Mouse (Mus musculus) heart, postnatal 0 days (tissue): ENCODE results near the gene Catsper1. TPM values are rescaled to one million over a fixed set of nuclear protein-coding genes. Genes with fewer than 3 reads are reported as not detected.

Experiments used
- ATAC-seq: fragments of 200-750 bp; cut with Nextera tagmentation; 2 replicates; pipeline ENCODE4 v1.8.0; 2017; ENCODE audit warnings: low read depth, moderate number of reproducible peaks, moderate library complexity; ENCODE audit not compliant: insufficient read depth
- DNase-seq: peaks from one replicate; pipeline ENCODE4 v3.0.0-alpha.2; 2016; ENCODE audit warnings: low spot score
- H3K27ac ChIP-seq: fragments of 300-500 bp; sonication (generic); 2 replicates; pipeline ENCODE4 v1.5.1; 2014; ENCODE audit warnings: low read depth, mild to moderate bottlenecking
- H3K27me3 ChIP-seq: fragments of 300-500 bp; sonication (generic); 2 replicates; pipeline ENCODE4 v1.6.1; 2014; ENCODE audit warnings: low read length, mixed read lengths; ENCODE audit not compliant: control insufficient read depth, insufficient read depth
- H3K36me3 ChIP-seq: fragments of 300-500 bp; sonication (generic); replicated peaks from 2 replicates; pipeline ENCODE4 v1.6.1; 2014; ENCODE audit warnings: low read length, mixed read lengths; ENCODE audit not compliant: control insufficient read depth, insufficient read depth
- H3K4me1 ChIP-seq: fragments of 300-500 bp; sonication (generic); 2 replicates; pipeline ENCODE4 v1.6.1; 2014; ENCODE audit warnings: antibody characterized with exemption; ENCODE audit not compliant: control insufficient read depth, insufficient read depth
- H3K4me2 ChIP-seq: fragments of 300-500 bp; sonication (generic); 2 replicates; pipeline ENCODE4 v1.6.1; 2014; ENCODE audit warnings: low read depth, mild to moderate bottlenecking, low read length, moderate library complexity
- H3K4me3 ChIP-seq: fragments of 300-500 bp; sonication (generic); 2 replicates; pipeline ENCODE4 v1.5.1; 2014; ENCODE audit warnings: low read depth, low read length
- H3K9ac ChIP-seq: fragments of 300-500 bp; sonication (generic); replicated peaks from 2 replicates; pipeline ENCODE4 v1.6.1; 2014; ENCODE audit warnings: low read depth, low read length, mixed read lengths
- H3K9me3 ChIP-seq: fragments of 300-500 bp; sonication (generic); replicated peaks from 2 replicates; pipeline ENCODE4 v1.6.1; 2016; ENCODE audit warnings: low read length; ENCODE audit not compliant: control insufficient read depth
- CTCF ChIP-seq: IDR thresholded peaks from 2 replicates; pipeline ENCODE4 v1.5.1; 2016; ENCODE audit warnings: antibody characterized with exemption, control low read depth, low read depth
- EP300 ChIP-seq: IDR thresholded peaks from 2 replicates; pipeline ENCODE4 v1.6.1; 2016; ENCODE audit warnings: antibody characterized with exemption, low read depth
- WGBS: fragments of 180-500 bp; shearing (Covaris S2); extraction: QIAGEN DNeasy Blood & Tissue Kit; methylation state at CpG from one replicate; pipeline ENCODE4 v1.1.7; 2014; 5-methylcytosine and 5-hydroxymethylcytosine counted together
- polyA plus RNA-seq: library from polyadenylated mRNA; unstranded; fragments of >200 nt; fragmentation: Nextera tagmentation; extraction: Ambion mirVana; gene quantifications from 2 replicates; pipeline ENCODE4 v1.2.1, GENCODE M21; 2015
- total RNA-seq: library from RNA; depleted of rRNA; stranded (reverse); fragments of >200 nt; gene quantifications from 2 replicates; pipeline ENCODE4 v1.2.3, GENCODE M21; 2014; ENCODE audit warnings: low replicate concordance

The Catsper1 gene
- total and polyA plus RNA-seq, 2 experiments from 2014 or later: not detected

DNA sequence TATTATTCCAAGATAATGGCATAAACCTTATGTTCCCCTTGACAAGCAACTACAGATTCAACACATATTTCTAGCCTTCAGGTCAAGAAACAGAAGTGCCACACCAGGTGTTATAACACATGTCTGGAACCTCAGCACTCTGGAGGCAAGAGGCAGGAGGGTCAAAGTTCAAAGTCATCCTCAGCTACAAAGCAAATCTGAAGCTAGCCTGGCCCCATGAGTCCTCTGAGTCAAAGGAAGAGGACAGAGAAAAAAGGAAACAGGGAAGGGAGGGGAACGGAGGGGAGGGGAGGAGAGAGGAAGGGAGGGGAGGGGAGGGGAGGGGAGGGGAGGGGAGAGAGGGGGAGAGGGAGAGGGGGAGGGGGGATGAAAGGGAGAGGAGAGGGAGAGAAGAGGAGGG is 20.5 kb downstream of the Catsper1 start:
- no peak overlapping the region for H3K9ac ChIP-seq
- H3K4me1 ChIP-seq: peaks cover 3% of the 10 kb centered on the region; the same call in 1 of the 2 replicates
- no peak for ATAC-seq
- no peak for DNase-seq
- WGBS: no CpG with 5 or more reads among the region's 1 CpGs
- no peaks in the 10 kb centered on the region for H3K27me3 ChIP-seq
- TF ChIP-seq CTCF (no peak), EP300 (no peak)
- H3K27ac ChIP-seq: no peak overlapping the region
- H3K36me3 ChIP-seq: no peaks in the 10 kb centered on the region
- H3K9me3 ChIP-seq: no peaks in the 10 kb centered on the region
- H3K4me2 ChIP-seq: no peak overlapping the region
- no peak overlapping the region for H3K4me3 ChIP-seq

GRCm38 (mm10) chr19:5362186-5362585 is 26.6 kb downstream of the Catsper1 start:
- DNase-seq (no peak), ATAC-seq (no peak)
- peaks cover 17% of the 10 kb centered on the region for H3K36me3 ChIP-seq
- H3K27me3 ChIP-seq: no peaks in the 10 kb centered on the region
- H3K4me1 ChIP-seq: peaks cover 11% of the 10 kb centered on the region
- no peak overlapping the region for H3K4me3 ChIP-seq
- 88% methylated on average over 2 of the region's 2 CpGs for WGBS
- H3K27ac ChIP-seq: no peak overlapping the region
- no peak overlapping the region for H3K4me2 ChIP-seq
- TF ChIP-seq EP300 (no peak), CTCF (no peak)
- no peak overlapping the region for H3K9ac ChIP-seq
- H3K9me3 ChIP-seq: no peaks in the 10 kb centered on the region

DNA sequence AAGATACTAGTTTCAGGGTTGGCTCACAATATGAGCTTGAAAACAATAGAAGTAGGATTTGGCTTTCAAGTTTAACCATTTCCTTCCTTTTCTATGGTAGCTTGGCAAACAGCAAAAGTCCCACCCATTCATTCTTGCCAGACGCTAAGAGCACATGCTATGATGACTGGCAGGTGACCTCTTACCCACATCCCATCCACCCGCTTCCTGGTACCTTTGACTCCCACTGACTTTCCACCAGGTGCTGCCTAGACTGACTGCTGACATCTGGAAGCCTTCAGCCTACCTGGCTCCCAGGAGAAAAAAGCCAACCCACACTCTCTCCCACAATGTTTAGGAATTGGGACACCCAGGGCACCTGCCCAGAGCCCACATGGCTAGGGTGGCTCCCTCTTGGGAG is 28.6 kb downstream of the Catsper1 start:
- 71% methylated on average over 2 of the region's 2 CpGs for WGBS
- H3K9me3 ChIP-seq: no peaks in the 10 kb centered on the region
- no peak overlapping the region for H3K27ac ChIP-seq
- H3K4me3 ChIP-seq: no peak overlapping the region
- H3K9ac ChIP-seq: no peak overlapping the region
- no peak for ATAC-seq
- H3K27me3 ChIP-seq: no peaks in the 10 kb centered on the region
- no peak overlapping the region for H3K4me2 ChIP-seq
- DNase-seq: no peak
- H3K4me1 ChIP-seq: peaks cover 19% of the 10 kb centered on the region
- H3K36me3 ChIP-seq: peaks cover 25% of the 10 kb centered on the region
- no peak for TF ChIP-seq EP300
- no peak for TF ChIP-seq CTCF

DNA sequence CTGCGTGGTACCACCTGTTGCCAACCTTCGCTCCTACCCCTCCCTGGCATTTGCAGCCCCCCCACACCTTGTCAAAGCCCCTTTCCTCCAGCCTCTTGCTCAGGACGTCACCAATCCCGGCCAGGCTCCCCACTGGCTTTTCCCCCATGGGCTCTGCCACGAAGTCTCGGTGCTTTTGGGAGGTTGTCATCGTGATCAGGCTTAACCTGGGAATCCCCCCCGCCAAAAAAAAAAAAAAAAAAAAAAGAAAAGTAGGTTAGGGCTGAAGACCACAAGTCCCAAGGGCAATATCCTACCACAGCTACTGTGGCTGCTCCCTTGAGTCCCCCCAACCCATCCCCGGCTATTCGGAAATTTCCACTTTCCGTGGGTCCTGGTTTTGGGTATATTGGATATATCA is 30.2 kb downstream of the Catsper1 start:
- Histone ChIP-seq H3K9ac (peak overlapping the region; percentile 77), H3K4me1 (peaks cover 19% of the 10 kb centered on the region), H3K36me3 (peaks cover 41% of the 10 kb centered on the region), H3K27me3 (no peaks in the 10 kb centered on the region), H3K4me3 (peak overlapping the region; percentile 78), H3K4me2 (peak overlapping the region; percentile 97), H3K9me3 (no peaks in the 10 kb centered on the region), H3K27ac (peak overlapping the region; percentile 97)
- 18% methylated on average over 11 of the region's 11 CpGs for WGBS
- DNase-seq (no peak), ATAC-seq (no peak)
- TF ChIP-seq CTCF (no peak), EP300 (no peak)

GRCm38 (mm10) chr19:5366175-5367052 is 30.9 kb downstream of the Catsper1 start, which contains the start of gene Eif1ad:
TSS of gene Eif1ad (plus strand) at chr19:5366741.
- H3K36me3 ChIP-seq: peaks cover 45% of the 10 kb centered on the region
- peak within 1 kb of the TSS; percentile 97 for H3K27ac ChIP-seq
- peak; percentile 94 for ATAC-seq
- 0 out of 2 replicates have a peak, but pooled peaks have one; percentile 4 for TF ChIP-seq CTCF
- TF ChIP-seq EP300: 0 out of 2 replicates have a peak, but pooled peaks have one; percentile 49
- H3K4me1 ChIP-seq: peaks cover 15% of the 10 kb centered on the region
- DNase-seq: peak; percentile 92
- H3K4me2 ChIP-seq: peak within 1 kb of the TSS; percentile 97
- H3K9ac ChIP-seq: peak within 1 kb of the TSS; percentile 77
- H3K27me3 ChIP-seq: no peaks in the 10 kb centered on the region
- WGBS: under 1% methylated on average over 77 of the region's 92 CpGs
- H3K9me3 ChIP-seq: no peaks in the 10 kb centered on the region
- peak within 1 kb of the TSS; percentile 78 for H3K4me3 ChIP-seq
